Mouse (Mus musculus): ENCODE results near the gene Ccdc88b.

Ccdc88b gene

DNA sequence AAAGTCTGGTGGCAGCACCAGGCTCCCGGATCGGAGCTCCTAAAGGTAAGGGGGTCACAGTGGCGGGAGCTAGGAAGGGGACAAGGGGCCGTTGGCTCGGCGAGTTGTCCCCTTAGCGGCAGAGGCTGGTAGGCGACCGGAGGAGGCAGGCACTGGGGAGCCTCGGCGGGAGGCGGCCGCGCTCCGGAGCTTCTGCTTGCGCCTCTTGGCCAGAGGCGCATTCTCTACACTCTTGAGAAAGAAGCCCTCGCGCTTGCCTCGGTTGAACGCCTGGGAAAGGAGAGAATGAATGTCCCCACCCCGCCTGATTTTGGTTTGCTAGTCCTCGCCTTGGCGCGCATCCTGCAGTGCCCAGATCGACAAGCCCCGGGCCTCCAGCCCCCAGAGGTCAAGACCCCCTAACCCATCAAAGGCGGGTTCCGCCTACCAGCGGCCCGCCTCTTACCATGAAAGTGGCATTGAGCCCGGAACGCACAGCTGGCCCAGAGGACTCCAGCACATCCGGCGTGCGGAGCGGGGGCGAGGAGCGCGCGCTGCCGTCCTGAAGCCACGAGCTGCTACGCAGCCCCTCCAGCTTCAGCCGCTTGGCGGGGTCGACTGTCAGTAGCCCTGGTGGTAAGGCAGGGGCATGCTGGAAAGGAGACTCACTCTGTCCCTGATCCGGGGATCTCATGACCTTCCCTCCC, 28.0 kb downstream of the Ccdc88b start:
- no peak for DNase-seq (ENCODE audit: low spot score)

DNA sequence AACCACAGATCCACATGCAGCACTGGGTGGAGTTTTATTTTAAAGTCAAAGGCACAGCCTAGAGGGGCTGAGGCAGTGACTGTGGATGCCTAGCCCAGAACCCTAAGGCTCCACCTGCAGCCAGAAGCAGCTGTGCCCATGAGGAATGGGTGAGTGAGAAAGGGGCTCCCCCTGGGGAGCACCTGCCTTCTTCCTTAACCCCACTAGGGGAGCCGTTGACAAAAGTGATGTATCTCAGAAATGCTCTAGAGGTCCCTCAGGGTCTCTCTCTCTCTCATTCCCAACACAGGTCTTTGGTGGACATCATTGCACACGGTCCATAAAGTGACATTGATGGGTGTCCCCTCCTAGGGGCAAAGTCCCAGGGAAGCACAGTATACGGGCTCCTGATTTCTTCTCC, 28.9 kb downstream of the Ccdc88b start:
- DNase-seq (ENCODE audit: low spot score), result no peak

DNA sequence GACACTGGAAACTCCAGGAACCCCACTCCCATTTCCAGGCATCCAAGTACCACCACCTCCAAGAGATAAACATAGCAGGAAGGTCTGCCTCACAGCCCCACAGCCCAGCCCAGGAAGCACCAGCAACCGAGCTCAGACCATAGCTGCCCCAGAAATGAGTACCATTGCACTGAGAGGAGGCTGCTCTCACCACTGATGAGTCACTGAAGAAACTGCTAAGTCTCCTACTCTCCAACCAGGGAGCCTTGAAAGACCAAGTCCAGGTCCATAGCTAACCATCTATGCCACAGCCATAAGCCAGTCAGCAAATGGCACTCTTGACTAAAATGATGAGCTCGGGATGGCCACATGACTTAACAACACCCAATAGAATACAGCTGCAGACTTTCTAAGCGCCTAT, 31.4 kb downstream of the Ccdc88b start:
- DNase-seq (ENCODE audit: low spot score), result no peak

DNA sequence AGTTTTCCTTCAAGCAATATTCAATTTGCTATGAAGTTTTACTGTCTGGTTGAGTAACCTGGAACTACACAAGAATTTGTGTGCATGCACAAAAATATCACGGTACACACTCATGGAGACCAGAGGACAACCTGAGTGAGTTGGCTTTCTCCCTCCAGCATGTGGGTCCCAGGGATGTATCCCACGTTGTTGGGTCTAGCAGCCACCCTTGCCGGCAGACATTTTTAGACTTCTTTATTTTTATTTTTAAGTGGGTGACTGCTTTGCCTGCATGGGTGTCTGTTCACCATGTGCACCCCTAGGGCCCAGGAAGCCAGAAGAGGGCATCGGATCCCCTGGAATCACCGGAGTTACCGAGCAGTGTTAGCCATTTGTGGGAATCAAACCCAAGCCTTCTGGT, 32.6 kb downstream of the Ccdc88b start:
- DNase-seq (ENCODE audit: low spot score), result no peak

DNA sequence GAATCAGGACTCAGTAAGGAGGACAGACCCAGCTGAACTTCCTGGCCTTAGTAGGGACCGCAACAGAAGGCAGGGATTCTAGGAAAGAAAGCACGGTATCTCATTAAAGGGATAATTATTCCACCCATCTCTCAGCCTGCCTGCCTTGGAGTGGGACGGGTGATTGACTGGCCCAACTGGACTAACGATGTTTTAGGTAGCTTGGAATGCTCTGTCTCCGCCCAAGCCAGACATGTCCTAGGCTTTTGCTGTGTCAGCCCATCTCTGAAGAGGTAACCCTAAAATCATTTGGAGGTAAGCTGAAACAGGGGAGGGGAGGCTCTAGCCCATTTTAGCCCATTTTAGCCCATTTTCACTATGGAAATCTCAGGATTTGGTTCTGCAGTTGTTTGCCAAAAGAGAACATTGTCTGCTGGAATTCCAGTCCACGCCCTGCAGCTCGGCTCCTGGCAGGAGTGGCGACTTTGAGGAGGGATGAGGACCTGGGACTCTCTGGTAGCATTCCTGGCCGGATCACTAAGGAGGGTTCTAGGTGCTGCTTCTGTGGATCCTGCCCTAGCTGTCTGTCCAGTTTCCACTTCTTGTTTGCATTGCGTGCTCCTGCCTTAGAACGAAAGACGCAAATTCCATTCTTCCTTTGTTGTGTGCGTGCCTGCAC, 37.3 kb downstream of the Ccdc88b start:
- no peak for DNase-seq (ENCODE audit: low spot score)

DNA sequence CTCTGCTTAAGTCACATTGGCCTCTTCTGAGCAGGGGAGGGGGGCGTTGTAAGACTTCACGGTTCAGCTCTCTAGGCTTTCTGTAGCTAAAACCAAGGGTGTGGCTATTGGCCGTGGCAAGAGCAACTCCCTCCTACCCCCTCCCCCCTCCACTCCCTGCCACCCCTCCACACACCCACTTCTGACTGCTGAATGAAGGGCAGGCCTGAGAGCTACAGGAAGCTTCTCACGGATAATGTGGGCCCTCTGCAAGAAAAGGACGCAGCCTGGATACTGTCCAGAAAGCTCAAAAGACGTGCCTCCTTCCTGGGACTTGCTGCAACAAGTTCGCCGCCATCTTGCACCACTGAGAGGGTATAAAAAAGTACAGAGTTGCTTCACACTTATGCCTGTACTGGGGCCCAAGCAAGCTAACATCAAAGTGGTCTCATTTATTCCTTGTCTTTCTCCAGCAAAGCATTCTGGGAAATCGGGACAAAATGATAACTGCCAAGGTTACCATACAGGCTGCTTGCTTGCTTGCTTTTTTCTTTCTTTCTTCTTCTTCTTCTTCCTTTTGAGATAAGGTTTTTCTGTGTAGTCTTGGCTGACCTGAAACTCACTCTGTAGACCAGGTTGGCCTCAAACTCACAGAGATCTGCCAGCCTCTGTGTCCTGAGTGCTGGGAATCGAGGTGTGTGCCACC, 38.7 kb downstream of the Ccdc88b start:
- DNase-seq (ENCODE audit: low spot score), result no peak

DNA sequence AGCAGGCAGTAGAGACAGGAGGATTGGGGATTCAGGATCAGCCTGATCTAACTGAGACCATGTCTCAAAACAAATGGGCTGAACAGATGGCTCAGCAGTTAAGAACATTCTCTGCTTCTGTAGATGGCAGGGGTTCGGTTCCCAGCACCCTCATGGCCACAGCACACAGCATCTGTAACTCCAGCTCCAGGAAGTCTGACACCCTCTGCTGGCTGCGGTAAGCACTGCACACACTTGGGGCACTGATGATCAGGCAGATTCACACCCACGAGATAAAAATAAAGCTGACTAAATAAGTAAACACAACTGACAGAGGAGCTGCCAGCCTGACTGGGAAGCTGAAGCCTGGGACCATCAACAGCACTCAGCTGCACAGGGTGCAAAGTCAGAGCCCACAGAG, 43.1 kb downstream of the Ccdc88b start:
- no peak for DNase-seq (ENCODE audit: low spot score)

DNA sequence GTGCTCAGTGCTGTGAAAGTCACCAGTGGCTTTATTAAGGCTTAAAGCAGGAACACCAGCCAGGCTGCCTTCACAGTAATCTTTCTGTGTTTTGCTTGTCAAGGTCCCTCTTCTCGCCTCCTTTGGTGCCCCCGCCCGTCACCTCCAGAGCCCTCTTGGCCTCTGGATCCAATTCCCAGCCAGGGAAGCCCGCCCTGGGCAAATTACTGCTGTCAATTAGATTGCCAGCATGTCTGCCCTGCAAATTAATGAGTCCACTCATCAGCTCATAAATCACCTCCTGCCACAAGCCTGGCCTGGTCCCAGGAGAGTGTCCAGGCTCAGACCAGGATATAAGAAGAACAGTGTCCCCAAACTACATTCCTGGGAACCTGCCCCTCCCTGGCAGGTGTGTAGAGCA, 43.6 kb downstream of the Ccdc88b start:
- DNase-seq (ENCODE audit: low spot score), result no peak
